Mouse (Mus musculus) myocyte (in vitro differentiated cells): ENCODE measurements around the gene Lrat.

ENCODE experiments used
- CEBPB ChIP-seq: IDR thresholded peaks from 2 replicates; pipeline ENCODE4 v1.6.1; 2011; ENCODE audit warnings: mild to moderate bottlenecking, moderate library complexity; ENCODE audit not compliant: poor library complexity, insufficient read depth, severe bottlenecking
- E2F4 ChIP-seq: IDR thresholded peaks from one replicate; pipeline ENCODE4 v1.6.1; 2011; ENCODE audit warnings: mild to moderate bottlenecking, control low read depth, moderate library complexity; ENCODE audit not compliant: insufficient read depth
- MAX ChIP-seq: IDR thresholded peaks from one replicate; pipeline ENCODE4 v1.6.1; 2011; ENCODE audit warnings: low read depth, mild to moderate bottlenecking, control low read depth
- MYOD1 ChIP-seq, 3 experiments: IDR thresholded peaks; one replicate each; pipeline ENCODE4 v1.6.1; 2011; ENCODE audit warnings: control low read depth in 2 of 3, low read depth in 2 of 3, mild to moderate bottlenecking in 2 of 3, moderate library complexity in 1 of 3; ENCODE audit not compliant: insufficient read length in 2 of 3, control insufficient read depth in 1 of 3
- MYOG ChIP-seq, 3 experiments: IDR thresholded peaks; one replicate each; pipeline ENCODE4 v1.6.1; 2011; ENCODE audit warnings: control low read depth in 2 of 3, low read depth in 2 of 3, mild to moderate bottlenecking in 2 of 3; ENCODE audit not compliant: insufficient read length in 2 of 3, control insufficient read depth in 1 of 3, insufficient read depth in 1 of 3
- POLR2A ChIP-seq: IDR thresholded peaks from one replicate; pipeline ENCODE4 v1.6.1; 2011; ENCODE audit warnings: low read depth, mild to moderate bottlenecking, control low read depth, moderate library complexity; ENCODE audit not compliant: insufficient read length
- POLR2AphosphoS2 ChIP-seq: IDR thresholded peaks from one replicate; pipeline ENCODE4 v1.6.1; 2011; ENCODE audit warnings: low read depth, control low read depth; ENCODE audit not compliant: insufficient read length
- REST ChIP-seq: IDR thresholded peaks from one replicate; pipeline ENCODE4 v1.6.1; 2011; ENCODE audit warnings: mild to moderate bottlenecking, control low read depth, moderate library complexity; ENCODE audit not compliant: insufficient read depth, insufficient read length
- SRF ChIP-seq: IDR thresholded peaks from one replicate; pipeline ENCODE4 v1.6.1; 2011; ENCODE audit warnings: low read depth; ENCODE audit not compliant: control insufficient read depth, insufficient read length
- TCF12 ChIP-seq: IDR thresholded peaks from one replicate; pipeline ENCODE4 v1.6.1; 2011; ENCODE audit warnings: mild to moderate bottlenecking, control low read depth; ENCODE audit not compliant: poor library complexity, insufficient read depth, severe bottlenecking
- USF1 ChIP-seq: IDR thresholded peaks from one replicate; pipeline ENCODE4 v1.6.1; 2011; ENCODE audit warnings: low read depth, mild to moderate bottlenecking, control low read depth, moderate library complexity

DNA sequence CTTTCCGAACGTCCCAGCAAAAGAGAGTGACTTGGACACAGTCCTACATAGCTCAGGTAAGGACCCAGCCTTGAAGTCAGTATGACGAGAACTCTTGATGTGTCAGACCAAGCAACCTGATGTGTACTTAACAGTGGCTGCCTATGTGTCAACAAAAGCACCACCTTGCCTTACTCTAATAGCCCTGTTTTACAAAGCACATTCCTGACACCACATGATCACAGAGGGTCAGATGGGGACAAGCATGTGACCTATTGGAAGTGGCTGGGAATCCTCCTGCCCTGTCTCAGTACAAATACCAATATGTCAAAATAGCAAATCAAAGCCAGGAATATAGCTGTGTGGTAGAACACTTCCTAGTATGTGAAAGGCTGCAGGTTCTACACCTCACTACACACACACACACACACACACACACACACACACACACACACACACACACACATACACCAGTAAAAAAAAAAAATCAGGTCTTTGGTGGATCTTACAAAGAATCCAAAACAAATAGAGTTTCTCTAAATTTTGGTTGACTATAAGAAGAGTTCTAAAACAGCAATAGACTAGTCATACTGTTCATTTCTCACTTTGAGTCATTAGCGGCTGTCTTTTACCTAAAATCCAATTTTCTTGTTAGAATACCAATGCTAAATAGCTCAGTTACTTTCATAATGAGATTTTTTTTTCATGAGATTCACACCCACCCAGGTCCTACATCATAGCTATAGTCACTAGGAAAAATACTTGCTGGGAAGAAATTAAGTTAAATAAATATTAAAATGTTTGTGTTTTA, 48.6 kb upstream of the Lrat start:
- no peak for TF ChIP-seq POLR2A
- no peak for TF ChIP-seq TCF12
- no peak for TF ChIP-seq E2F4
- TF ChIP-seq MYOD1 (IDR thresholded peaks at IDR 0.05; ENCODE audit: control insufficient read depth in 1 of 3, insufficient read length in 2 of 3, low read depth in 2 of 3) = no peak
- no peak for TF ChIP-seq USF1
- TF ChIP-seq POLR2AphosphoS2 = no peak
- TF ChIP-seq MYOG (IDR thresholded peaks at IDR 0.05; ENCODE audit: control insufficient read depth in 1 of 3, insufficient read depth in 1 of 3, insufficient read length in 2 of 3, low read depth in 2 of 3) = no peak
- TF ChIP-seq CEBPB = no peak
- no peak for TF ChIP-seq REST
- no peak for TF ChIP-seq MAX
- TF ChIP-seq SRF = no peak
